Mouse (Mus musculus) bone marrow macrophage, adult 2 months (primary cell): Measurements from ENCODE around the gene Fn1.

Source experiments
- CTCF ChIP-seq: IDR thresholded peaks from 2 replicates; pipeline ENCODE4 v1.5.1; 2012; ENCODE audit warnings: low read depth, mild to moderate bottlenecking, low read length, moderate library complexity
- POLR2A ChIP-seq: IDR thresholded peaks from 2 replicates; pipeline ENCODE4 v1.6.1; 2012; ENCODE audit warnings: mild to moderate bottlenecking, low read depth, low read length, borderline replicate concordance

GRCm38 (mm10) chr1:71656309-71656708, 3.3 kb upstream of the Fn1 start:
- no peak for TF ChIP-seq POLR2A
- TF ChIP-seq CTCF, result no peak
